Mouse (Mus musculus) MEL (cell line): ENCODE data around the gene Wdr38. TPM values are rescaled to one million over a fixed set of nuclear protein-coding genes. Genes with fewer than 3 reads are reported as not detected.

ENCODE experiments used
- DNase-seq: peaks from one replicate; pipeline ENCODE4 v3.0.0; 2011; ENCODE audit warnings: low read depth, low spot score
- H3K27ac ChIP-seq: 2 replicates; pipeline ENCODE4 v1.5.1; 2012; ENCODE audit warnings: low read depth, mild to moderate bottlenecking, control low read depth, low read length, moderate library complexity; ENCODE audit not compliant: control insufficient read depth
- H3K27me3 ChIP-seq, 2 experiments: fragments of 150-350 bp in 1 of 2; sonication (generic) in 1 of 2; 2 replicates each; pipeline ENCODE4 v1.6.1; 2012; ENCODE audit warnings: low read length in 2 of 2, mild to moderate bottlenecking in 2 of 2, improper control_type of control experiment in 1 of 2, moderate library complexity in 1 of 2; ENCODE audit not compliant: insufficient read depth in 2 of 2, control insufficient read depth in 1 of 2
- H3K36me3 ChIP-seq, 2 experiments: 2 replicates each; pipeline ENCODE4 v1.6.1; 2012 to 2014; ENCODE audit warnings: low read length in 2 of 2, improper control_type of control experiment in 1 of 2, inconsistent platforms in 1 of 2, mild to moderate bottlenecking in 1 of 2; ENCODE audit not compliant: insufficient read depth in 2 of 2, control insufficient read depth in 1 of 2
- H3K4me1 ChIP-seq, 2 experiments: fragments of 150-350 bp in 1 of 2; sonication (generic) in 1 of 2; 2 replicates each; pipeline ENCODE4 v1.6.1; 2012; ENCODE audit warnings: low read length in 2 of 2, improper control_type of control experiment in 1 of 2, mild to moderate bottlenecking in 1 of 2; ENCODE audit not compliant: insufficient read depth in 2 of 2, control insufficient read depth in 1 of 2
- H3K4me3 ChIP-seq, 2 experiments: fragments of 150-350 bp in 1 of 2; sonication (generic) in 1 of 2; 2 replicates each; pipeline ENCODE4 v1.5.1; 2012; ENCODE audit warnings: low read depth in 2 of 2, low read length in 2 of 2, mild to moderate bottlenecking in 2 of 2, moderate library complexity in 2 of 2, control low read depth in 1 of 2, improper control_type of control experiment in 1 of 2; ENCODE audit not compliant: control insufficient read depth in 1 of 2, insufficient read depth in 1 of 2
- H3K79me2 ChIP-seq: 2 replicates; pipeline ENCODE4 v1.6.1; 2012; ENCODE audit warnings: mild to moderate bottlenecking, low read length, moderate library complexity; ENCODE audit not compliant: control insufficient read depth, poor library complexity, insufficient read depth
- H3K9ac ChIP-seq: 2 replicates; pipeline ENCODE4 v1.6.1; 2012; ENCODE audit warnings: low read depth, mild to moderate bottlenecking, control low read depth, low read length, moderate library complexity; ENCODE audit not compliant: control insufficient read depth, poor library complexity, severe bottlenecking
- H3K9me3 ChIP-seq: fragments of 150-350 bp; sonication (generic); replicated peaks from 2 replicates; pipeline ENCODE4 v1.6.1; 2012; ENCODE audit warnings: mild to moderate bottlenecking, low read length, improper control_type of control experiment, moderate library complexity; ENCODE audit not compliant: insufficient read depth
- BHLHE40 ChIP-seq: IDR thresholded peaks from 2 replicates; pipeline ENCODE4 v1.6.1; 2012; ENCODE audit warnings: low read depth, mild to moderate bottlenecking, inconsistent platforms, low read length, improper control_type of control experiment, borderline replicate concordance
- CHD1 ChIP-seq: IDR thresholded peaks from 2 replicates; pipeline ENCODE4 v1.6.1; 2012; ENCODE audit warnings: low read depth, mild to moderate bottlenecking, inconsistent platforms, low read length, improper control_type of control experiment
- CHD2 ChIP-seq: IDR thresholded peaks from 2 replicates; pipeline ENCODE4 v1.6.1; 2011; ENCODE audit warnings: low read length, improper control_type of control experiment
- E2F4 ChIP-seq: IDR thresholded peaks from 2 replicates; pipeline ENCODE4 v1.6.1; 2011; ENCODE audit warnings: low read depth, low read length, improper control_type of control experiment, borderline replicate concordance
- ELF1 ChIP-seq: IDR thresholded peaks from 2 replicates; pipeline ENCODE4 v1.6.1; 2014; ENCODE audit warnings: low read depth, mild to moderate bottlenecking, inconsistent platforms, low read length, improper control_type of control experiment, moderate library complexity
- ETS1 ChIP-seq: IDR thresholded peaks from 2 replicates; pipeline ENCODE4 v1.6.1; 2012; ENCODE audit warnings: low read depth, mild to moderate bottlenecking, inconsistent platforms, low read length, improper control_type of control experiment, moderate library complexity
- GABPA ChIP-seq: IDR thresholded peaks from 2 replicates; pipeline ENCODE4 v1.6.1; 2012; ENCODE audit warnings: low read depth, mild to moderate bottlenecking, inconsistent platforms, low read length, improper control_type of control experiment, moderate library complexity
- JUND ChIP-seq: IDR thresholded peaks from 2 replicates; pipeline ENCODE4 v1.6.1; 2011; ENCODE audit warnings: low read depth, mild to moderate bottlenecking, improper control_type of control experiment, low read length
- MAFK ChIP-seq: IDR thresholded peaks from 2 replicates; pipeline ENCODE4 v1.6.1; 2011; ENCODE audit warnings: low read depth, mild to moderate bottlenecking, low read length, improper control_type of control experiment, borderline replicate concordance
- MEF2A ChIP-seq: IDR thresholded peaks from 2 replicates; pipeline ENCODE4 v1.6.1; 2014; ENCODE audit warnings: low read depth, mild to moderate bottlenecking, inconsistent platforms, low read length, improper control_type of control experiment; ENCODE audit not compliant: poor library complexity, insufficient replicate concordance, severe bottlenecking; ENCODE audit errors: extremely low read depth
- MXI1 ChIP-seq: IDR thresholded peaks from 2 replicates; pipeline ENCODE4 v1.6.1; 2011; ENCODE audit warnings: mild to moderate bottlenecking, low read depth, low read length, improper control_type of control experiment
- MYB ChIP-seq: IDR thresholded peaks from 2 replicates; pipeline ENCODE4 v1.6.1; 2011; ENCODE audit warnings: mild to moderate bottlenecking, low read depth, low read length, improper control_type of control experiment
- RAD21 ChIP-seq: IDR thresholded peaks from 2 replicates; pipeline ENCODE4 v1.6.1; 2011; ENCODE audit warnings: mild to moderate bottlenecking, low read depth, low read length, improper control_type of control experiment
- SMC3 ChIP-seq: IDR thresholded peaks from 2 replicates; pipeline ENCODE4 v1.6.1; 2011; ENCODE audit warnings: low read depth, low read length, improper control_type of control experiment
- TAL1 ChIP-seq: IDR thresholded peaks from 2 replicates; pipeline ENCODE4 v1.6.1; 2012; ENCODE audit warnings: mild to moderate bottlenecking, inconsistent platforms, low read length, moderate library complexity, mixed read lengths
- TBP ChIP-seq: IDR thresholded peaks from 2 replicates; pipeline ENCODE4 v1.8.0; 2011; ENCODE audit warnings: low read depth, low read length, improper control_type of control experiment
- TCF12 ChIP-seq: IDR thresholded peaks from 2 replicates; pipeline ENCODE4 v1.6.1; 2014; ENCODE audit warnings: low read depth, mild to moderate bottlenecking, inconsistent platforms, low read length, improper control_type of control experiment, moderate library complexity
- UBTF ChIP-seq: IDR thresholded peaks from 2 replicates; pipeline ENCODE4 v1.6.1; 2012; ENCODE audit warnings: low read depth, mild to moderate bottlenecking, inconsistent platforms, low read length, improper control_type of control experiment, moderate library complexity, borderline replicate concordance; ENCODE audit not compliant: insufficient read depth
- USF1 ChIP-seq: IDR thresholded peaks from 2 replicates; pipeline ENCODE4 v1.6.1; 2014; ENCODE audit warnings: low read depth, mild to moderate bottlenecking, inconsistent platforms, low read length, improper control_type of control experiment, moderate library complexity
- USF2 ChIP-seq, 2 experiments: IDR thresholded peaks; 2 replicates each; pipeline ENCODE4 v1.6.1; 2011 to 2012; ENCODE audit warnings: improper control_type of control experiment in 2 of 2, low read length in 2 of 2, borderline replicate concordance in 1 of 2, inconsistent platforms in 1 of 2, low read depth in 1 of 2, mild to moderate bottlenecking in 1 of 2; ENCODE audit not compliant: insufficient read depth in 1 of 2
- ZC3H11A ChIP-seq: IDR thresholded peaks from 2 replicates; pipeline ENCODE4 v1.6.1; 2012; ENCODE audit warnings: low read depth, mild to moderate bottlenecking, inconsistent platforms, low read length, improper control_type of control experiment
- polyA plus RNA-seq, 2 experiments: library from polyadenylated mRNA; stranded (reverse) in 1 of 2; unstranded in 1 of 2; fragments of >175 nt in 1 of 2; fragments of >200 nt in 1 of 2; gene quantifications; 2 replicates each; pipeline versions ENCODE4 v1.2.1 to v1.2.4; 2012; ENCODE audit warnings: low replicate concordance in 2 of 2, low read depth in 1 of 2; ENCODE audit not compliant: insufficient read length in 2 of 2, insufficient read depth in 1 of 2, missing spikeins in 1 of 2
- total RNA-seq: library from RNA; depleted of rRNA; stranded (reverse); fragments of 300-350 nt; gene quantifications from 2 replicates; pipeline ENCODE4 v1.2.3, GENCODE M21; 2012

Wdr38 gene
- total and polyA plus RNA-seq, 3 experiments = 0.77 to 0.79 TPM; not detected in 1

DNA sequence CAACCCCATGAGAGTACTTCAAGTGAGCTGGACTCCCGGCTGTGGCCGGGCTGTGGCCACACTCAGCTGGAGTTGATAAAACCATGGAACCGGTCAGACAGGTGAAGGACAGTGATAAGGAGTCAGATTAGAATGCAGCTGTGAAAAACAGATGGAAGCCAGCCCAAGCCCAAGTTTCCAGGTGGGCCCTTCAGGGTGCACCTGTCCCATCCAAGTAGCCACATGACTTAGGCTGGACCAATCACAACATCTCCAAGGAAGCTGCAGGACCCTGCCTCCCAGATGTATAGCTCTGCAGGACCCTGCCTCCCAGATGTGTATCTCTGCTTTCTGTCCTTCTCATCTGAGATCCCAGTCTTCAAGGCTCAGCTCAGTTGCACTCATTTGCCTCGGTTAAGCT lies 5.3 kb upstream of the Wdr38 start:
- Histone ChIP-seq H3K27ac (no peak overlapping the region), H3K36me3 (peaks cover 0 to 9% of the 10 kb centered on the region in 2 experiments; a peak in 2 of 4 replicates), H3K9me3 (no peaks in the 10 kb centered on the region), H3K4me3 (no peak overlapping the region), H3K4me1 (peaks cover 3 to 19% of the 10 kb centered on the region in 2 experiments; a peak in 3 of 4 replicates), H3K27me3 (no peaks in the 10 kb centered on the region)
- TF ChIP-seq TCF12 (peak; percentile 63; the same call in 1 of the 2 replicates), RAD21 (no peak)
- TF ChIP-seq, all 39 proteins: peak for 1
- Histone ChIP-seq H3K79me2 (no peaks in the 10 kb centered on the region), H3K9ac (no peak overlapping the region)
- no peak for DNase-seq

DNA sequence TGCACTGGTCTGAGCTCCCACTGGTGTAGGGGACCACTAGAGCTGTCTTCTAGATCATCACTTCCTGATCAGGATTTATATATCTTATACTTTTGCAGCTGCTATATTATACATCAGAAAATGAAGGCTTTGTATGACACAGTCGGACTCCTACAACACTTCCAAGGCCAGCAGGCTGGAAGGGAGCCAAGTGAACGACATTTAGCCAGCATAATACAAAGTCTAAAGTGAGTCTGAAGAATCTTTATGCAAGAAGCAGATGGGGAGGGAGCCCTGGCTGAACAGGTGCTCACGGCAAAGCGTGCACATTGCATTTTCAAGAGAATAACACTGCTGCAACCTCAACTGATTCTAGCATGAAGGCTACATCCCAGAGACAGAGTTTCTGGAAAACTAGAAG lies 4.8 kb upstream of the Wdr38 start:
- H3K4me3 ChIP-seq = no peak overlapping the region
- H3K27me3 ChIP-seq = no peaks in the 10 kb centered on the region
- no peaks in the 10 kb centered on the region for H3K9me3 ChIP-seq
- peaks cover 0 to 11% of the 10 kb centered on the region in 2 experiments; a peak in 2 of 4 replicates for H3K36me3 ChIP-seq
- peaks cover 1 to 24% of the 10 kb centered on the region in 2 experiments; a peak in 3 of 4 replicates for H3K4me1 ChIP-seq
- DNase-seq = no peak
- TF ChIP-seq BHLHE40 = no peak
- no peak for TF ChIP-seq ZC3H11A
- TF ChIP-seq ETS1 = no peak
- TF ChIP-seq GABPA = no peak
- TF ChIP-seq MEF2A = no peak
- TF ChIP-seq RAD21 = no peak
- TF ChIP-seq CHD1 = no peak
- TF ChIP-seq JUND = no peak
- TF ChIP-seq CHD2 = no peak
- no peak for TF ChIP-seq USF1
- TF ChIP-seq E2F4 = no peak
- TF ChIP-seq MAFK = no peak
- no peak for TF ChIP-seq MYB
- no peak for TF ChIP-seq ELF1
- no peak for TF ChIP-seq TBP
- no peak for TF ChIP-seq SMC3
- TF ChIP-seq TAL1 = no peak
- no peak for TF ChIP-seq USF2 (IDR thresholded peaks at IDR 0.05; ENCODE audit: borderline replicate concordance in 1 of 2, insufficient read depth in 1 of 2, low read depth in 1 of 2, low read length in 2 of 2)
- TF ChIP-seq MXI1 = no peak
- TF ChIP-seq UBTF = no peak
- no peak overlapping the region for H3K9ac ChIP-seq
- peaks cover 2% of the 10 kb centered on the region; the same call in 1 of the 2 replicates for H3K79me2 ChIP-seq
- H3K27ac ChIP-seq = no peak overlapping the region
